Mouse (Mus musculus) spleen, adult 2 months (tissue): ENCODE data around the gene Gm4969.

Experiments
- CTCF ChIP-seq: fragments of 200-500 bp; IDR thresholded peaks from 2 replicates; pipeline ENCODE4 v1.5.1; 2011; ENCODE audit warnings: mild to moderate bottlenecking, inconsistent platforms; ENCODE audit not compliant: insufficient read depth, insufficient read length, insufficient replicate concordance; ENCODE audit errors: extremely low read depth
- POLR2A ChIP-seq: fragments of 200-500 bp; IDR thresholded peaks from 2 replicates; pipeline ENCODE4 v1.6.1; 2011; ENCODE audit warnings: low read depth, low read length, inconsistent platforms

GRCm38 (mm10) chr7:19164978-19165377 is 46.8 kb upstream of the Gm4969 start:
- TF ChIP-seq POLR2A: no peak
- TF ChIP-seq CTCF: no peak
